ENCODE assay signal across 11 mouse cellular contexts in the genomic region with DNA sequence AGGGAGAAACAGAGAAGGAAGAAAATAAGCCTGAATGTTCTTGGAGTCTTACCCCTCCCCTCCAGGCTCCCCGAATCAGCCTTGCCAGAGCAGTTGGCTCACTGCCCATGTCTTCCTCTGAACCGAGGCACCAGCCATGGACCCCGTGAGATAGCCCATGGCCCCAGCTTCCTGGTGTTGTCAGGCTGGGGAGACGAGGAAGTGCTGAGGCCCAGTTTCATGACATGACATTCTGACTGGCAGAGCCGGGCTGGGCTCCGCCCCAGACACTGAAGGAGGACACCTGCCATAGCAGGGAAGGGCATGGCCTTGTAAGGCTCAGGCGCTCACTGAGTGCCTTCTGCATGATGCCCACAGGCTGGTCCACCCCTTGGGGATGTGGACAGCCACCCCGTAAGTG. TPM values are rescaled to one million over a fixed set of nuclear protein-coding genes. Genes with fewer than 3 reads are reported as not detected.
A peak's percentile ranks its signal among the peaks of the same experiment; 100 is the strongest.
DNase-seq lines count a peak whose midpoint lies in the region; ATAC-seq and TF ChIP-seq lines count a peak whose summit lies in the region.
"Had no signal": no experiment of that assay in that cellular context is flagged by ENCODE, and none has a peak within 500 bp of the region (broad histone marks: within the 10 kb centered on the region; RNA-seq: fewer than 3 reads in every experiment).

No protein-coding gene starts in this region.

- H3K4me1 ChIP-seq in lung, adult 2 months (ENCODE audit: control insufficient read depth, insufficient read depth, low read length) = peaks cover 3% of the 10 kb centered on the region; the same call in 1 of the 2 replicates
- H3K4me1 ChIP-seq in stomach, embryonic 15.5 days = peaks cover 39% of the 10 kb centered on the region

- H3K4me2 ChIP-seq in stomach, embryonic 15.5 days = no peak overlapping the region

- peak; percentile 34 for DNase-seq in adrenal gland, postnatal 14 days
- no peak for DNase-seq in adrenal gland, postnatal 10 days
- peak; percentile 16 to 34 for DNase-seq in lung, postnatal 4 days
- no peak for DNase-seq in lung, adult 2 months
- DNase-seq in liver = peak; percentile 68
- DNase-seq in urinary bladder, adult 2 months (ENCODE audit: low spot score) = no peak
- DNase-seq: cerebellum, adult 2 months had no signal

- no peak overlapping the region for H3K4me3 ChIP-seq in lung, adult 2 months (replicated peaks; ENCODE audit: extremely low read depth, low read depth, low read length)
- no peak overlapping the region for H3K4me3 ChIP-seq in stomach, embryonic 15.5 days (replicated peaks)
- H3K4me3 ChIP-seq: hindbrain, embryonic 10.5 days; myocyte had no signal

- no peaks in the 10 kb centered on the region for H3K9me3 ChIP-seq in stomach, embryonic 15.5 days
- H3K9me3 ChIP-seq: hindbrain, embryonic 10.5 days had no signal

- H3K9ac ChIP-seq in stomach, embryonic 15.5 days = no peak overlapping the region

- H3K27me3 ChIP-seq in stomach, embryonic 15.5 days (replicated peaks) = no peaks in the 10 kb centered on the region

- H3K36me3 ChIP-seq in stomach, embryonic 15.5 days = no peaks in the 10 kb centered on the region
- H3K36me3 ChIP-seq: hindbrain, embryonic 10.5 days had no signal

- ATAC-seq in stomach, embryonic 15.5 days (ENCODE audit: insufficient read depth, low FRiP score, low read depth) = 0 out of 2 replicates have a peak, but pooled peaks have one; percentile 20
- ATAC-seq in inflammation-experienced regulatory T-cells, adult 6 months = no peak

- no peak for TF ChIP-seq CTCF in lung, adult 2 months (IDR thresholded peaks at IDR 0.05; ENCODE audit: insufficient read depth, low read length)

- 28% methylated on average over 8 of the region's 8 CpGs for WGBS in lung, adult 2 months
- 37% methylated on average over 8 of the region's 8 CpGs for WGBS in stomach, embryonic 15.5 days

- no peak overlapping the region; the same call in 1 of the 2 replicates for H3K27ac ChIP-seq in stomach, embryonic 15.5 days
- H3K27ac ChIP-seq: hindbrain, embryonic 10.5 days had no signal

- no peak for TF ChIP-seq POLR2A in lung, adult 2 months (IDR thresholded peaks at IDR 0.05; ENCODE audit: borderline replicate concordance, extremely low read depth, low read depth, low read length)

RNA-seq across cellular contexts. Expression of gene 1700001C19Rik, which starts 17.5 kb away (rescaled TPM):
- total RNA-seq in adrenal gland, postnatal 14 days (2021) = 0.82 TPM in 1 of 2 replicates, not detected in the other
- total RNA-seq in adrenal gland, postnatal 10 days (2021) = 1 to 10 TPM in 1 of 2 experiments, under 1 TPM in 1; 0.79 to 1.9 TPM
- 0.14 and 0.20 TPM in 2 replicates for polyA plus RNA-seq in lung, adult 2 months (2012; rRNA removed)
- 0.12 and 0.37 TPM in 2 replicates for polyA plus RNA-seq in stomach, embryonic 15.5 days (2015; fragmentation: Nextera tagmentation; extraction: Ambion mirVana)
- not detected for polyA plus RNA-seq in inflammation-experienced regulatory T-cells, adult 6 months (2017; shearing (Covaris generic))
- 0.26 and 0.43 TPM in 2 replicates for polyA plus RNA-seq in urinary bladder, adult 2 months (2012; rRNA removed)
- polyA plus RNA-seq: myocyte had no signal

RNA-seq across cellular contexts. Expression of gene AI661453, which starts 18.3 kb away (rescaled TPM):
- total RNA-seq in adrenal gland, postnatal 14 days (2021) = 1.4 and 1.7 TPM in 2 replicates
- total RNA-seq in adrenal gland, postnatal 10 days (2021) = 1 to 10 TPM; 1.8 to 2.6 TPM
- polyA plus RNA-seq in lung, adult 2 months (2012; rRNA removed) = 9.2 and 13.0 TPM in 2 replicates
- 3.5 and 4.0 TPM in 2 replicates for polyA plus RNA-seq in stomach, embryonic 15.5 days (2015; fragmentation: Nextera tagmentation; extraction: Ambion mirVana)
- polyA plus RNA-seq in inflammation-experienced regulatory T-cells, adult 6 months (2017; shearing (Covaris generic)) = not detected
- 9.4 and 14.9 TPM in 2 replicates for polyA plus RNA-seq in urinary bladder, adult 2 months (2012; rRNA removed)

RNA-seq across cellular contexts. Expression of gene Taf8, which starts 47.4 kb away (rescaled TPM):
- total RNA-seq in adrenal gland, postnatal 14 days (2021) = 22.9 and 23.9 TPM in 2 replicates
- 10 to 100 TPM; 15.4 to 19.1 TPM for total RNA-seq in adrenal gland, postnatal 10 days (2021)
- polyA plus RNA-seq in lung, adult 2 months (2012; rRNA removed) = 25.7 and 32.2 TPM in 2 replicates
- polyA plus RNA-seq in stomach, embryonic 15.5 days (2015; fragmentation: Nextera tagmentation; extraction: Ambion mirVana) = 23.3 and 25.2 TPM in 2 replicates
- 10 to 100 TPM; 56.9 to 80.8 (median 70.0) TPM for polyA plus RNA-seq in inflammation-experienced regulatory T-cells, adult 6 months (2017; shearing (Covaris generic))
- 29.5 and 33.2 TPM in 2 replicates for polyA plus RNA-seq in urinary bladder, adult 2 months (2012; rRNA removed)

RNA-seq across cellular contexts. Expression of gene Ccnd3, which starts 50.2 kb away (rescaled TPM):
- total RNA-seq in adrenal gland, postnatal 14 days (2021) = 228 and 248 TPM in 2 replicates
- total RNA-seq in adrenal gland, postnatal 10 days (2021) = 100 to 1,000 TPM; 178 to 185 TPM
- polyA plus RNA-seq in lung, adult 2 months (2012; rRNA removed) = 202 and 229 TPM in 2 replicates
- 391 and 408 TPM in 2 replicates for polyA plus RNA-seq in stomach, embryonic 15.5 days (2015; fragmentation: Nextera tagmentation; extraction: Ambion mirVana)
- 100 to 1,000 TPM; 124 to 141 (median 130) TPM for polyA plus RNA-seq in inflammation-experienced regulatory T-cells, adult 6 months (2017; shearing (Covaris generic))
- polyA plus RNA-seq in urinary bladder, adult 2 months (2012; rRNA removed) = 110 and 134 TPM in 2 replicates

RNA-seq across cellular contexts. Expression of gene Guca1a, which starts 54.3 kb away (rescaled TPM):
- 1.1 TPM in 2 replicates for total RNA-seq in adrenal gland, postnatal 14 days (2021)
- 1 to 10 TPM; 1.3 to 1.4 TPM for total RNA-seq in adrenal gland, postnatal 10 days (2021)
- polyA plus RNA-seq in lung, adult 2 months (2012; rRNA removed) = 1.1 and 2.9 TPM in 2 replicates
- 3.0 and 4.0 TPM in 2 replicates for polyA plus RNA-seq in stomach, embryonic 15.5 days (2015; fragmentation: Nextera tagmentation; extraction: Ambion mirVana)
- not detected for polyA plus RNA-seq in inflammation-experienced regulatory T-cells, adult 6 months (2017; shearing (Covaris generic))
- polyA plus RNA-seq in urinary bladder, adult 2 months (2012; rRNA removed) = 4.5 and 5.4 TPM in 2 replicates

Comparison
In these comparisons a context has a peak if more than half of its experiments do, and no peak if none do; other contexts are left out.
1. DNase-seq: peak in adrenal gland, postnatal 14 days (single experiment), lung, postnatal 4 days (2 of 2) and liver (single experiment); none in adrenal gland, postnatal 10 days (single experiment), lung, adult 2 months (single experiment) and urinary bladder, adult 2 months (single experiment).